Mouse (Mus musculus) R1 (cell line): ENCODE measurements at regions not wholly inside any gene's neighbourhood (a gene's known extent, or its start where the extent isn't known, plus 50 kb on each side); places are given as distances from the start of the nearest gene placed in this dataset.
"Not testable (repeated sequence)": the region's sequence is repeated elsewhere in the genome, so short reads cannot be mapped to it uniquely, and the experiment has no call there.

Source experiments
- DNase-seq: peaks from one replicate; pipeline ENCODE4 v3.0.0-alpha.2; 2018; ENCODE audit warnings: low read depth, low spot score

DNA sequence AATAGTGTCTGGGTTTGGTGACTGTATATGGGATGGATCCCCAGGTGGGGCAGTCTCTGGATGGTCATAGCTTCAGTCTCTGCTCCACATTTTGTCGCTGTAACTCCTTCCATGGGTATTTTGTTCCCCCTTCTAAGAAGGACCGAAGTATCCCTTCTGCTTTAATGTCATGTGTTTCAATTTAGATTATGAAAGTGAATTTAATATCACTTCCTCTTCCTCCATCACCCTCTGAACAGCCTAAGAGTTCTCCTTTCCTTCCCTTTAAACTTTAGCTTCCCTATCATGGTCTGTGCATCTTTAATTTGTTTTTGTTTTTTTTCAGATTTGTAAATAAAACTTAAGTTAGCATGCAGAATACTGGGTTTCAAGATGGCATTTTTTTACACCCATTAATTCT is 211.0 kb upstream of the Phyhipl start:
- no peak for DNase-seq

DNA sequence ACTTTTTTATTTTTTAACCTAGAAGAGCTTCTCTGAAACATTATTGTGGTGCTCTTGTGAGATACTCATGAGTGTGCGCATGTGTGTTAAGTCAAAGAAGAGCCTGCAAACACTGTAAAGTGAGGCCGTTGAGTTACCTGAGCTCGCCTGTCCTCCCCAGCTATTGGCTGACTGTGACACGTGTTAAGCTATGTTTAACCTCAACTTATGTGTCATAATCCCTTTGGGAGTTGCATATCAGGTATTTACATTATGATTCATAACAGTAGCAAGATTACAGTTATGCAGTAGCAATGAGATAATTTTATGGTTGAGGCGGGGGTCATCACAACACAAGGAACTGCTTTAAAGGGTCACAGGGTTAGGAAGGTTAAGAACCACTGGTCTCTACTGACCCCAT is 208.9 kb upstream of the Phyhipl start:
- DNase-seq: no peak

DNA sequence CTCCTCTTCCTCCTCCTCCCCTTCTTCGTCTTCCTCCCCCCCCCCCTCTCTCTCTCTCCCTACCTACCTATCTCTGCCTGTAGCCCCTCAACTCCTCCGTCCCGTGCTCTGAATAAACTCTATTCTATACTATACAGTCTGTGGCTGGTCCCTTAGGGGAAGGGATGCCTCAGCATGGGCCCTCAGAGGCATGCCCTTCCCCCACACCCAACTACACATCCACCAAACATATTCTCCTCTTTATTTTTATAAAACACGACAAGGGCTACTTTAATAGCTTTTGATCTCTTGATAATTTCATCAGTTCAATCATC is 206.2 kb upstream of the Phyhipl start:
- DNase-seq: no peak

DNA sequence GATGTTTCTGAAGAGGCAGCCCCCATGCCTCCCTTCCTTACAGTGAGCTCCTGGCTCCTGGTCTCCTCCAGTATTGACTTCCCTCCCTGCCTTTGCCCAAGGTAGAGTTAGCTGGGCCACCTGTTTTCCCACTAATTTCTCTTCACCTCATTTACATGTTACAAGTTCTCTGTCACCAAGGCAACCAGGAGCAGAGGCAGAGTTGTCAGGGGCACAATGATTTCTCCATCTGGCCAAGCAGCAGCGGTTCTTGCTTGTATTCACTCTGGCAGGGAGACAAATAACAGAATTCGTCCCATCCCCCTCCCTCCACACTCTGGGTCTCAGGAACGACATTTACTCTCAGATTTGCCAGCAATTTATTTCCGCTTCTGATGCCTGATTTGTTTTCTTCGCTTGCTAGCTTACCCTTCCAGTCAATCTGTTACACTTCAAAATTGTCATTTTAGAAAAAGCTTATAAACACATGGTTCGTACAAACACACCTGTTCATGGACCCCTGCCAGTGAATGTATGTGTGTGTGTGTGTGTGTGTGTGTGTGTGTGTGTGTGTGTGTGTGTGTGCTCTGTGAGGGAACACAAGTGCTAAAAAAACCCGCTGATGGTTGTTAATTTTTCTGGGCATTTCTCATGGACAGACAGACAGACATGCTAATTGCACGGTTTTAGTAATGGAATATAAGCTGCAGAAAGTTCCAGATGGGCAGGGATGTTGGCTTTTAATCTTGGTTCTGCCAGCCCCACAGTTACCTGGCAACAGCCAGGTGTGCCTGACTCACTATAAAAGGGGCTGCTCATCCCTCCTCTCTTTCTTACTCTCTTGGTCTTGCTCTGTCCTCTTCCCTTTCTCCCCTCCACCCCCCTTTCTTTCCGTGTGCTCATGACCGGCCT is 205.6 kb upstream of the Phyhipl start:
- peak; percentile 70 for DNase-seq

DNA sequence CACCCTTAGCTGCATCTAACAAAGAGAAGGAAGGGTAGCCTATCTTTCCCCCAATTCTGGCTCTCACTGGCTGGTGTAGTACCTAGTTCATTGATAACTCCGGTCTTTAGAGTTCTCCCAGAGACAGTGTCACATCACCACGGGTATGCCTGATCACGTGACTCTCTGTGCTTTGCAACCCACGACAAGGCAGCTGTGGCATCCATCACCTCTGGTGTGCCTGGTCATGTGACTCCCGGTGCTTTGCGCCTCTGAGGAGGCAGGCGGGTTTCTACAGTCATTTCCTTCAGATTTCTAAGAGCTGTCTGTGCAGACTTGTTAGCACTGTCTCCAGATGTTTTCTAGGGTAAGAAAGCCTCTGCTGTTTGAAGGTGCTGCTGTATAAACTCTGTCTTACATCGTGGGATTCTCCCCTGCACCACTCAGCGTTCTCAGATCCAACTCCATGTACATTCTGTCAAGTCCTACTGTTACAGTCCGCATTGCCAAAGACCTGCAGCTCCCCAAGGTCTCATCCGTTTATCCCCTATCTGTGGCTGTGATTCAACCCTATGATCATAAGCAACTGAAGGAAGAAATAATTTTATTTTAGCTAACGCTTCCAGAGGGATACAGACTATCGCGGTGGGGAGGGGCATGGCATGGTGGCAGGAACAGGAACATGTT is 201.5 kb upstream of the Phyhipl start:
- DNase-seq: peak; percentile 81

DNA sequence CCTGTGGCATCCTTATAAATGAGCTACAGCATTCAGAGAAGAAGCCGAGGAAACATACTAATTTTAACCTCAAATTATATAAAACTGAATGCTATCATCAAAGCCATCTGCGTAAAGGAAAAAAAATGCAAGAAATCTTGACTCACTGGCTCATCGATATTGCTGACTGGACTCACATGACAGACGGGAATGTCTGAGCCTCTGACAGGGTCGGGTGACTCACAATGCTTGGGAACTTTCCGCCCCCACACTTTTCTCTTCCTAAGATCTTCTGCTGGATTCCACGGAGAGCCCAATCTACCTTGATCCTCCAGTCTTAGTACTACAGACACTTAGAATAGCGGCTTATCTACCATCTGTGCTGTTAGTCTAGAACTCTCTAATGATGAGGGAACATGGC is 200.2 kb upstream of the Phyhipl start:
- peak; percentile 32 for DNase-seq

DNA sequence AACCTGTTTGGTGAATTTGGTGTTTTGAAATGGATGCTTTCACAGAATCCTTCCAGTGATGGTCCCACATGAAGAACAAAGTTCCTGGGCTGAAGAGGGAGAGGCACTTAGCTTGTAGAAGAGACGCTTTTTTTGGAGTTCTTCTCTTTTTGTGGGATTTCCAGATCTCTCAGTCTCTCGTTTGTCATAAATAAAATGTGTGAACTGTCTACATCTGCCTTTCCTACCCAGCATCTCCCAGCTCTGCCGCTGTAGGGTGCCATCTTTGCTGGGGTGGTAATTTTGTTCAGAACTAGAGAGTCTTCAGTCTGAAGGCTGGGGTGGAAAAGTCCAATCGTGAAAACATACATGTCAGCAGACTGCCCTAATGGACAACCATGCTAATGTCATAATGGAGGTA is 197.8 kb upstream of the Phyhipl start:
- no peak for DNase-seq

DNA sequence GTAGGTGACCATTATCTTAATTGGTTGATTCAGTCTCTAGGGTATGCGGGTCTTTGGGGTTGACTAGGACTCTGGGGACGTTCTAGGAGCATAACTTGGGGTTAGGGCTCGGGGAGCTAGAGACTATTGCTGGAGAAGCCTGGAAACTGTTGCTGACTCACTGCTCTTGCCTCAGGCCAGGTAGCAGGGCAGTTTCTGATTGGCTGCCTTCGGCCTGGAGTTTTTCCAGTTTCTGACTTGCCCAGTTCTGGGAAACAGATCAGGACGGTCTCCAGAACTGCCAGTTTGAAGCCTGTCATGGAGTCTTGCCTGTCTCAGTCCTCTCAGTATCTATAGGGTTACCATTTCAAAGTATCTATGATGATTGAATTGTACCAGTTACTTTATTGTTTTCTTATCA is 192.4 kb upstream of the Phyhipl start:
- DNase-seq: peak; percentile 75

DNA sequence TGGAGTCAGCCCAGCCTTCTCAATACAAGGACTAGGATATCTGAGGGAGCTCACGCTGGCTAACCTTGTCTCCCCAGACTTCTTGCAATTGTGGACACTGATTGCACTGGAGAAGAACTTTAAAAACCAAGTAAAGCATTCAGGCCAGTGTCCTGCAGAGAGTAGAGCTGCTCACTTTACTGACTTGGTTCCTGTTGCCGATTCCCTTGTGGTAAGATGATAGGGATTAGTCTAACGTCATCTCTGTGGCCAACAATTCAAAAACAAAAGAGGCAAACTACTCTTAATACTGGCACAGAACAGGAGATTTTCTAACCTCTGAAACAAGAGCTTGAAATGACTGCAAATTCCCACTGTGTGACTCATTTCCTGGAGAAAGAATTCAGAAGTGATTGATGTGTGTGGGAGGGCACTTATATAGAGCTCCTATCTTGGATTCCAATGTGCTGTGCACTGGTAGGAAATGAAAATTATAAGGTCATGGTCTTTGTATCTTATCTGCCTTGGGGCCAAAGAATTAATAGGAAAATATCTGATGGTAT is 191.6 kb upstream of the Phyhipl start:
- peak; percentile 73 for DNase-seq

DNA sequence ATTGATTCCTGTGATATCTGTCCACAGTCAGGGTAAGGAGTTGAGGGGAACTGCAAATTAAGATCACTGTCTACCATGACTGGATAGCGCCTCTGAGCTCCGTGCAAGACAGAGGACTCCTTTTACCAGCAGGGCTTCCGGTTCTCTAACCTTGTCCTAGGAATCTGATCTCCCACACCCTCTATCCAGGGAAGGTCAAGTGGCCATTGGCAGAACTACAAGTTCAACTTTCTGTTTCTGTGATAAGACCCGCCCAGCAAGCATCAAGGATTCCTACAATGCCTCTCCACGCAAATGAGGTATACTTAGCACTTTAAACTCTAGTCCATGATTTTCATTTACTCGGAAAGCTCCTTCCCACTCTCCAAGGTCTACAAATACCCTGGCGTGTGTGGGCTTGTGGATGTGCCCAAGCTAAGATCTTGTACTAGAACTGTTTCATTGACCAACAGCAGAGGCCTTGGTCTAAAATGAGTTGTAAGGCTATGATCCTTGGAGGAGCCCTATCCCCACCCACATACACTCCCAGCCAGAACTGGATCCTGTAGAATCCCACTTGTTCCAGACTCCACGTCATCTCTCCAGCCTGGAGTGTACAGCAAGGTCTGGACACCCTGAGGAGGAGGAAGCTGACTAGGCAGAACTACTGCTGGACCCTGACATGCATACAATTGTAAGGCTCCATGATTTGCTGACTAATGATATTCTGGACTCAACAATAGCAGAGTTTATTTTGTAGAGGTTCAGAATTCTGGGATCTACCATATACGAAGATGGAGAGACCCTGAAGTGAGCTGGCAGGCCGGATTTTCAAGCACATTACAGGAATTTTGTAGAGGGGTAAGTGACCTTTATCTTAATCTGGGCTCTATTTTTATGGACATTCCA is 190.8 kb upstream of the Phyhipl start:
- peak; percentile 96 for DNase-seq

DNA sequence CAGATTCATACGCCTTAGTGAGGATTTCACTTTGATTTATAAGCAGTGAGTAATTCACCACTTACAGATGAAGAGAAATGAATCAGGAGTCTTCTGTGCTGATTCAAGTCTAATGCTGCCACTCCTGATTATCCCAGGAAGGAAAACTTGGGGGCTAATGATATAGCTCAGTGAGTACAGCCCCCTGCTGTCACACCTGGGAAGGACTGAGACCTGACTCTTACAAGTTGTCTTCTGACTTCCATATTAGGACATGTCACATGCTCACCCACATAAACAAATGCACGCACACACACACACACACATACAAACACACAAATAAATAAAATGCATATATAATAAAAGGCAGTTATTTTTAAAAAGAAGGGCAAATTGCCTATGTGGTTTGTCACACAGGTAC is 188.1 kb upstream of the Phyhipl start:
- peak; percentile 66 for DNase-seq

DNA sequence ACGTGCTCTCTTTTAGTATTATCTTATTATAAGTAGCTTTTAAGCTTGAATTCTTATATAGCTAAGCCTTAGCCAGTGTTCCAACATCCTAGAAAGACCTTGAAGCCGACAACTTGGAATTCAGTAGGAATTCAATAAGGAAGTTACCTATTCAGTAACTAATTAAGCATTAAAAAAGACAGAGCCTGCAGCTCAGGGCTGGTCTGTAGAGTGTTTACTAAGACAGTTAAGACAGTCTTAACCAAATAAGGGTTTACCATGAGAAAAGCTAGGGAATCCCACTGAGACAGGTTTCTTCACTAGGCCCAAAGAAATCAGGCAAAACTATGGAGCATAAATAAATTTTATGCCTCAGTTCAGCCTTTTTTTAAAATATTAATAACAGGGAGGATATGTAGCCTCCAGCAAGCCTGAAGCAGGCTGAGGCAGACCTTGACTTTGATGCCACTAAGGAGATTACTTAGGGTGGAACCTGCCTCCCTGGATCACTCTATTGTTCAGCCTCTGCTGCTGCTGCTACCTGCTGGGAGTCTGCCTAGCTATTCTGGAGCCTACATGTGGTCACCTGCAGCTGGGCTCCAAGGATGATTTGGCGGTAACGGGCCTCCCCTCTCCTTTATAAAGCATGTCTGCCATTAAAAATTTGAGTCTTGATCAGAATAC is 186.5 kb upstream of the Phyhipl start:
- peak; percentile 93 for DNase-seq

DNA sequence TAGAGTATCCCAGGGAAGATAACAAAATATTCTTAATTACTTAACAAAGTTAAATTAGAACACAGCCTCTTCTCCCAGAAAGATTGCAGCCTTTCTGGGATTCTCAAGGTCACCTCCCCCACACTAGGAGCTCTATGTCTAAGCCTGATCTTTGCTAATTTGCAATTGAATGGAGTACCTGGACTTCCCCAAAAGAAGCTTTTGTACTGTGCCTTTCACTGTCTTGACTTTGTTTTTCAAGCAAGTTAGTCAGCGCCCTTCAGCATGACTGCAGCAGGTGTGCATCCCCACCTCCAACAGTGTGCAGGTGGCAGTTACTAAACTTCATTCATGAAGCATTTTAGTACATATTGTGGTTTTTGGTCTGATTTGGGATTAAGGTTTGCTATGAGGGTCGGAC is 185.4 kb upstream of the Phyhipl start:
- DNase-seq: peak; percentile 94

DNA sequence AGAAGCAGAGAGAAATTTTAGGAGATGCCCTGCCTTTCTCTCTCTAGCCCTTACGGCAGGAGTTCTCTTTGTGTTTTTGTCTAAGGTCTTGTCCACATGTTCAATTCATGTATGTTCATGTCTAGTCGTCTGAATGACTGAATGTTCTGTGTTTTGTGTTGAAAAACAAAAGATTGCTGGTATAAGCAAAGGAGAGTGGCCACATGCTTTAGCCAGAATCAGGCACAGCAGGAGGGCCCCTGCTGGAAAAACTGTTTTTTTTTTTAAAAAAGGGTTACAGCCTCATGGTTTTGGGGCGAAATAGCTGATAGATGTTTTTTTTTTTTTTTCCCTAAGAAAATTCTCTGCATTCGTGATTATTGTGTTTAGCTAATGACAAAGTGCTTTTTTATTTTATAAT is 182.4 kb upstream of the Phyhipl start:
- DNase-seq: no peak

DNA sequence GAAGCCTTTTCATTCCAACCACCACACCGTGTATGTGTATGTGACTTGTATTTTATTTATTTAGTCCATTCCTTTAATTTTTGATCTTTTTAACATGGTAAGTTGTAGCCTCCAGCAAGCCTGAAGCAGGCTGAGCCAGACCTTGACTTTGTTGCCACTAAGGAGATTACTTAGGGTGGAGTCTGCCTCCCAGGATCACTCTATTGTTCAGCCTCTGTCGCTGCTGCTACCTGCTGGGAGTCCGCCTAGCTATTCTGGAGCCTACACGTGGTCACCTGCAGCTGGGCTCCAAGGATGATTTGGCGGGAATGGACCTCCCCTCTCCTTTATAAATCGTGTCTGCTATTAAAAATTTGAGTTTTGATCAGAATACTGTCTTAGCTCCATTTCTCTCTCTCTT is 181.6 kb upstream of the Phyhipl start:
- peak; percentile 90 for DNase-seq

DNA sequence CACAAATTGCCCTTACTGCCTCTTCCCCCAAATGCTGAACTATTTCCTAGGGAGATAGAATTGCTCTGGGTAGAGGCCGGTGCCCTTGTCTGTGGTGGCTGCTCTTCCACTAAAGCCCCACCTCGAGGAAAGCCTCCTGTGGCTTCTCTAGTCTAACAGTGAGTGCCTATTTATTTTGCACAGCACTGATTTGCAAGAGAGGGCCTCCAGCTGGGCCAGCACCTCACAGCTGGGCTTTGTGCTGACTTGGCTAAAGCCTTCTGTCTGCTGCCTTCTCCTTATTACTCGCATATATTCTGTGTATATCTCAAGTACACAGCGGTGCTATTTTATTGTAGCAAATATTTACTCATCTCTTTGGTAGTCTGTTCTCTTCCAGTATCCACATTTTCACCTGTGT is 176.9 kb upstream of the Phyhipl start:
- peak; percentile 55 for DNase-seq

DNA sequence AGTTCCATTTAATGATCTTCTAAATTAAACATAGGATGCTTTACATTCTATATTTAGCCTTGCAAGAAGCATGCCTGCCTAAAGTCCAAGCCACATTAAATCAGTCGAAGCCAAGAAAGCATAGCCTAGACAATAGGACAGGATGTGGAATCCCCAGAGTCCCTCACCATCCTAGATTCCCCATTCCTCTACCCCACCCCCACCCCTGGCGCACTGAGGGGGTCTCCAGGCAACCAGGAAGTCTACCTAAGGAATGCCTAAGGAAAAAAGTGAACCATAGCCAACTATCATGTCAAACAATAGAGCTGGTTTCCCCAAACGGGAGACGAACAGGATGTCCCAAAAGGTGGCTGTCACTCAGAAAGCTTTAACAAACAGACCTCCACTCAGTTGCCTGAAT is 172.5 kb upstream of the Phyhipl start:
- peak; percentile 92 for DNase-seq

DNA sequence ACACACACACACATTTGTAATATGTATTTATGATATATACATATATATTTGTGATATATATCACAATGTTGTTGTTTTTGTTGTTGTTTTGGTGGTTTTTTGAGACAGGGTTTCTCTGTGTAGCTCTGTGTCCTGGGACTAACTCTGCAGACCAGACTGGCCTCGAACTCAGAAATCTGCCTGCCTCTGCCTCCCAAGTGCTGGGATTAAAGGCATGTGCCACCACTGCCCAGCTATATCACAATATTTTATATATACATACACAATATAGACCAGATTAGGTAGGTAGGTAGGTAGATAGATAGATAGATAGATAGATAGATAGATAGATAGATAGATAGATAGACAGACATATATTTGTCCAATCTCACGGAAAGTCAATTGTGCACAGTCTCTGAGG is 171.8 kb upstream of the Phyhipl start:
- not testable (repeated sequence) for DNase-seq

DNA sequence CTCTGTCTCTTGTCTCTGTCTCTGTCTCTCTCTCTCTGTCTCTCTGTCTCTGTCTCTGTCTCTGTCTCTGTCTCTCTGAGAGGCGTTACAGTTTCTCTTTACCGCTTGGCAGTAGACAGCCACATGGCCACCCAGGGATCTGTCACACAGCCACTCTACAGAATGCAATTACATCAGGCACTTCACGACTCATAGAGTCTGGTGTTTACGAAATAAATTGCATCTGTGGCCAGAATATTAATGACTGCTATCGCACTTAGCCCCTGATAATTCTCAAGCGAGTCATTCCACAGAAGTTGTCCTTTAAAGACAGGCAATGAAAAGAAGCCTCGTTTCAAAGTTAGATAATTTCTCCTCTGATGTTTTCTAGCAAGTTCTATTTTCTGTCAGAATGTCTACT is 170.9 kb upstream of the Phyhipl start:
- no peak for DNase-seq

DNA sequence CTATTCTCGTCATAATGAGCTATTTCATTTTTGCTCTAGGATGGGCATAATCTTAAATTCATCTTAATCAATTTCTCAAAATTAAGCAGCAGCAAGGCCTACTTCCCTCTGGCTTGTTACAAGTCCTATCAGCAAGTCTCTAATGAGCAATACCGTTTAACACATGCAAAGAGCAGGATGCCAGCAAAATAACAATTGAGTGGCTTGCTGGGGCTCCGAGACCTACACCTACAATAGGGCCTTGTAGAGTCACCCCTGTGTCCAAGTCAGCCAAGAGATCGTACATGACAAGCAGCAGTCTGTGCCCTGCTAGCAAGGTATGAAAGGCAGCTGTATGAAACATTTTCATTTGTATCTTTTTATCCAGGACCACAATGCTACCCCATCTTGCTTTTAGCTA is 169.7 kb upstream of the Phyhipl start:
- no peak for DNase-seq

DNA sequence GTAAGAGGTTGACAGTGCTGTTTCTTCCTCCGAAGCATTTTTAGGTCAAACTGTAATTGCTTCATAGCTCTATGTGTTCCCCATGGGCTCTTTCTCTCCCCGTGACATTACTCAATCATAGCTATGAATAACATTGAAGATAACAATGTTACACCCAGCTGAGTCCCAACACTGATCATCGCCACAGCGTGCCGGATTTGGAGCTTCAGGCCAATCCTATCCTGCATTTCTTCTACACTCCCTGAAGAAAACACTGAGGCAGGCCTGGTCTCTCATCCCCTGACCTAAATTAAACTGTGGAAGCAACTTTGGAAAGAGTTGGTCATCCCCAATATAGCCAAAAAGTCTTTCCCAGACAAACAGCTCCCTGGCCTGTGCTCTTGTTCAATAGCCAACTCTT is 168.7 kb upstream of the Phyhipl start:
- DNase-seq: no peak

DNA sequence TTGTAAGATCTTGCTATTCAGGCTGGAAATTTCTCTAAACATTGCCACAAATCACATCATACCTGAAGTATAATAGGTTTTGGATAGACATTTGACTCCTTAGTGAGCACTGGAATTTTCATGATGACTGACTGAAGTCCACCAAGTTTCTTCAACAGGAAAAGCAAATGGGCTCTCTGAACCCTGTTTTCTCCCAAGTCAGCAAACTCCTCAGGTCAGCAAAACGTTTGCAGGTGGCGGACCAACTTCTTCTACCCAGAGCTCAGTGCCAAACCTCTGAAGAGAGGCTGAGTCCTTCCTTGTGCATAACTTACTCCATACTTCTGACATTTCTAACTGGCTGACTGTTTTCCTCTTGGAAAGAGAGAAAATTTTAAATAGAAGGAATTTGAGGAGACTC is 164.2 kb upstream of the Phyhipl start:
- DNase-seq: no peak
